Mouse (Mus musculus): ENCODE measurements around the gene Ppt2.

The Ppt2 gene

DNA sequence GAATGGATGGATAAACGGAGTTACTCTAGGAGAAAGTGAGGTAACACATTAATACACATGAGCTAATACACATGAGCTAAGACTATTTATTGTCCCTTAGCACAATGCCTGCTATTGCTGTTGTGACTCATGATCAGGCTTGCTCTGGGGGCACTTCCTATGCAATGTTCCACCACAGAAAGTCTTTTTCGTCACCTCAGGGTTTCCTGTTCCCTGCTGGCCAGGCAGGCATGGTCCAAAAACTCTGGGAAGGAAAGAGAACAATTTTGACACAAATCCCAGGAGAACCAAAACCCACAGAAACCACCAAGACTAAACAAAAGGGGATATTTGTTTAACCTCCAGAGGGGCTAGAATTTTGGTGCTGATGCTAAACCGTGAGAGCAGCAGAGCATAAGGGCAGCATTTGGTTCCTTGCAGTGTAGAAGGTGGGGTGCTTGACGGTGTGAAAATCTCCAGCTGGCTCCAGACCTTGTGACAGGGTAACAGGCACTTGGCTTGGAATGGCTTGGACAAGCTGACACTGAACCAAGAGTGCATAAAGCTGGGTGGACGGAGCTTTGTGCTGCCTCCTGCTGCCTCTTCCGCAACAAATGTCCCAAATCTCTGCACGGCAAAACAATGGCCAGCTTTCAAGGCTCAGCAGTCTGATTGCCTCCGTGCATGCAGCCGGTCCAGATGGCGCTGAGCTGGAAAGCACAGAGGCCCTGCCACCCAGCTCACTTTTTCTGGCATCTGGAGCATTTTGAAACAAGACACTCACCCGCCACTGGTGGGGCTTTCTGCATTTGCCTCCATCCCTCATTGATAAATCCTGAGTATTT, 12.7 kb upstream of the Ppt2 start:
- in situ Hi-C loops (cut with MboI, MseI) = loop anchor here (25.0 kb wide), 1 partner anchor 471 kb away; the partner anchor contains the start of genes Csnk2b, Gpank1, Ly6g5b and Ly6g5c

DNA sequence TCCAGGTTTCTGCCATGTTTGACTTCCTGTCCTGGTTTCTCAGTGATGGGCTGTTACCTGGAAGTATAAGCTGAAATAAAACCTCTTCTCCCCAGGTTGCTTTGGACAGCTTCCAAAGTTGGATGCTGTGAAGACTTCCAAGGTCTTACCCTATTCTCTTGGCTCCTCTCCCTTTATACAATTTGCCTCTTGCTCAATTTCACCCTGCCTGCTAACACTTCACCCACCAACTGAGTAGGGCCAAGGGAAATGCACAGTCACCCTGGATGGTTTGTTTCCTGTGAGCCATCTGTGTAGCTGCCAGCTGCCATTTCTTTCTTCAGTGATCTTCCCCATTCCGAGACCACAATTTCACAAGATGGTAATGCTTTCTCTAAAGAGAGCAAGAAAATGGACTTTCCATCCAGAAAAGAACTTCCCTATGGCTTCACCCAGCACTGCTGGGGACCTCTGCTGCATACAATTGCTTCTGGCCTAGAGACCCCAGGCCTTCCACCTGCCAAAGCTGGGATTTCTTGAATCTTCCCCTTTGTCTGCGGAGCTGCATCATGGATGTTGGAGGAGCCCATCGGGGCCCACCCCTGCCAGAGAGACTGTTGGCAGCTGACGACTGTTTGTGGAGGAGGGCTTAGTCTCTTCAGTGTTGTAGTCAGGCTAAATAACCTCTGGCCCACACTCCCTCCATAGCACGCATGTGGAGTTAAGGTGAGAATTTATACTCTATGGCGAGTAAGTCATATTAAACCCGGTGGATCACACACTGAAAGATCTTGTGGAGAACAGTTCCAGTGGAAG, 11.3 kb upstream of the Ppt2 start:
- in situ Hi-C loops (cut with MboI, MseI) = loop anchor here (10.0 to 25.0 kb wide), 2 partner anchors 295 to 473 kb away; partner anchors contain the start of genes Csnk2b, Gpank1, Ly6g5b and Ly6g5c

DNA sequence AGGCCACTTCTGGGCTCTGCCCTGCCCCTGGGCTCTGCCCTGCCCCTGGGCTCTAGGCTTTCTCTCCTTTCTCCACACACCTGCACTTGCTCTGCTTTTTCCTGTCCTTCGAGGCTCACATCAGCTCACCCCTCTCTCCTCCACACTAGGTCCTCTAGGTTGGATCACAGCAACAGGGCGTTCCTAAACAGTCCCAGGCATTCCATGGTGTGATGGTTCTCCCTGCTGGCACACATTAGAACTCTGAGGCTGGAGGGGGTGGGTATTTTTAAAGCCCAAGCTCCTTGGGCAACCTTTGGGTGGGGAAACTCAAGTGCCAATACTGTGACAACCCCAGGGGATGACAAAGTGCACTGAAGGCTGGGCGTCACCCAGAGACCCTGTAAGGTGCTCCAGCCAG, 9.1 kb upstream of the Ppt2 start:
- in situ Hi-C loops (cut with MboI, MseI) = loop anchor here (10.0 to 25.0 kb wide), 2 partner anchors 297 to 475 kb away; partner anchors contain the start of genes Csnk2b, Gpank1, Ly6g5b and Ly6g5c

DNA sequence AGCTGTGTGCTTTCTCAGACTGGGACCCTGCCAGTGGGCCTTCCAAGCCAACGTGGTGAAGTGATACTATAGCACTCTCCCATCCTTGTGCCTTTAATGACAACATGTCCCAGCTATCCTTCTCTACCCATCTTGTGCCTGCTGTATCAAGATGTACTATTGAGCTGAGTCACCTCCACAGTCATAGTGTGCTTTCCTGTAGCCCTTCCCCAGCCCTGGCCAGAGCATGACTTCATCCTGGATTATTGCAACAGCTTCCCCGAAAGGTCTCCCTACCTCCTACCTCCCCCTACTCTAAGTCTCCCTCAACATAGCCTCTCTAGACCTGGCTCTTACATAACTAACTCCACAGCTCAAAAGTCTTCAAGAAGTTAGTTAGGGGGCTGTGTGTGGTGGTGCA, 7.4 kb upstream of the Ppt2 start:
- in situ Hi-C loops (cut with MboI, MseI) = loop anchor here (10.0 to 25.0 kb wide), 2 partner anchors 299 to 477 kb away; partner anchors contain the start of genes Csnk2b, Gpank1, Ly6g5b and Ly6g5c

DNA sequence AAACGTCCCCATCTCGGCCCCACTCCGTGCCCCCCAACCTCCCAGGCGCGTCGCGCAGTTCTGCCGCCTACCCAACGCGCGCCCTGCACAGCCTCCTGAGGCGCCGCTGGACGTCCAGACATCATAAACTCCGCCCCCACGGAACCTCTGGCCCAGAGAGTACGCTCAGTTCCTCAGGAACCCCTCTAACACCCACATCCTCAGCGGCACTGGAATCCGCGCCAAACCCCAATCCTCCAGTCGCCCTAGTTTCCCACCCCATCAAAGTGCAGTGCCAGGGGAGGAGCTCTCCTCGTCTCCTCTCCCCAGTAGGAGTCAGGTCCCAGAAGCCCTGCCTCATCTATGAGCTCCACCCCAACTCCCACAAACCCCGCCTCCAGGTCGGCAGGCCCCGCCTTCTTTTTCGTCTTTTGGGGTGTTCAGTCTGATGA, 4.0 kb upstream of the Ppt2 start:
- in situ Hi-C loops (cut with MboI, MseI) = loop anchor here (10.0 to 25.0 kb wide), 2 partner anchors 303 to 480 kb away; partner anchors contain the start of genes Csnk2b, Gpank1, Ly6g5b and Ly6g5c

DNA sequence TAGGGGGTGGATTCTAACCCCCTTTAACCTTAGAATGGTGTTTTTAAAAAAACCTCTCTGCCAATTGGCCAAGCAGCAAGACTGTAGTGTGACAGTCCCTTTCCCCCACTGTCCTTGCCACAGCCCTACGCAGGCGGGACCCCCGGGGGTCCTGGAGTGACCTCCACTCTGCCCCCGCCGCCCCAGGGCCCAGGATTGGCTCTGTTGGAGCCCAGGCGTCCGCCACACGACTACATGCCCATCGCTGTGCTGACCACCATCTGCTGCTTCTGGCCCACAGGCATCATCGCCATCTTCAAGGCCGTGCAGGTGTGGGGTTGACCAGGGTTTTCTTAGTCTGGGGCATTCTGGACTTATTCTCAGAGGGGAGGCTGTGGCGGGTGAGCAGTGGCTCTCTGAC, 3.3 kb upstream of the Ppt2 start:
- in situ Hi-C loops (cut with MboI, MseI) = loop anchor here (10.0 to 25.0 kb wide), 2 partner anchors 303 to 481 kb away; partner anchors contain the start of genes Csnk2b, Gpank1, Ly6g5b and Ly6g5c

DNA sequence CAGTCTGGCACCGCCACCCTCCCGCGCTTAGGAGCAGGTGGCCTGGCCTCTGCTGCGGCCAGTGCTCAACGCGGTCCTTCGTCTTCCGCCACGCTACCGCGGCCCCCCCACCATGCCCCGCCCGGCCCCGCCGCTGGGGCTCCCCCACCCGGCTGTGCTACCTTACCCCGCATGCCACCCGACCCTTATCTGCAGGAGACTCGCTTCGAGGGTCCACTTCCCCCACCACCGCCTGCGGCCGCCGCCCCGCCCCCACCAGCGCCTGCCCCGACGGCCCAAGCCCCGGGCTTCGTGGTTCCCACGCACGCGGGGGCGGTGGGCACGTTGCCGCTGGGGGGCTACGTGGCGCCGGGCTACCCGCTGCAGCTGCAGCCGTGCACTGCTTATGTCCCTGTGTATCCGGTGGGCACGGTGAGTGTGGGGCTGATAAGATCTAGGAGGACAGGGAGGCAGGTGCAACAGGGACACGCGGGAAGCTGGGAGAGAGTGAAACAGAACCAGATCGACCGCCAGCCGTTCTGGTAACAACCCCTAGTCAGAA, 2.5 kb upstream of the Ppt2 start:
- in situ Hi-C loops (cut with MboI, MseI) = loop anchor here (10.0 to 25.0 kb wide), 2 partner anchors 304 to 481 kb away; partner anchors contain the start of genes Csnk2b, Gpank1, Ly6g5b and Ly6g5c

DNA sequence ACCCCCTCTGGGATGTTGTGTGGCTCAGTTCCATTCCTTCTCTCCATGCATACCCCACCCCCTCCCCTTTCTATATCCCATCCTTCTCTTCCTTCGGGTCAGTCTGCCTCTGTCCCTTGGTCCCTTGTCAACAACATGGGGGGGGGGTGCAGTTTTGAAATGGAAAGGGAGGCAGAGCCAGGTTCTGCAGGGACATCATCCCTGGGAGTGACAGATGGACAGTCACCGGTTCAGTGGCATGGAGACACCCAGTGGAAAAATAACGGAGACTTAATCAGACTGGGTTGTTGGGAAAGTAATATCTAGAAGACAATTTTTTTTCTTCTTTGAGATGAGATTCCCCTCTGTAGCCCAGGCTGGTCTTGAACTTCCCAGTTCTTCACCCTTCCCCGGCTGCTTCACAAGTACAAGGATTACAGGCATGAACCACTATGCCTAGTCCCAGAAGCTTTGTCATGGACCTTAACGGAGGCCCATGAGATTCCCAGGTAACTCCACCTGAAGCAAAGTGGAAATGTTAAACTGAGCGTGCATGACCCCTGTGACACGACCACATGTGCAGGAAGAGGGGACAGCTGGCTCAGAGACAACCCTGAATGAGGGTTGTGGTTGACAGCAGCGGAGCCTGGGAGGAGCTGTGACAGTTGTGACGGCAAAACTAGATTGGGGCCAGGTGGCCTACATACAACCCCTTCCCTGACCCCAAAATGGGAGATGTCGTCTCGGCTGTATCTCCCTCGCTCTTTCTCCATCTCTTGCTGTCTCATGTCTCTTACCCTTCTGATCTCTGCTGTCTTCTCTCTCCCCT, 1.7 kb upstream of the Ppt2 start:
- in situ Hi-C loops (cut with MboI, MseI) = loop anchor here (10.0 to 25.0 kb wide), 2 partner anchors 305 to 482 kb away; partner anchors contain the start of genes Csnk2b, Gpank1, Ly6g5b and Ly6g5c

DNA sequence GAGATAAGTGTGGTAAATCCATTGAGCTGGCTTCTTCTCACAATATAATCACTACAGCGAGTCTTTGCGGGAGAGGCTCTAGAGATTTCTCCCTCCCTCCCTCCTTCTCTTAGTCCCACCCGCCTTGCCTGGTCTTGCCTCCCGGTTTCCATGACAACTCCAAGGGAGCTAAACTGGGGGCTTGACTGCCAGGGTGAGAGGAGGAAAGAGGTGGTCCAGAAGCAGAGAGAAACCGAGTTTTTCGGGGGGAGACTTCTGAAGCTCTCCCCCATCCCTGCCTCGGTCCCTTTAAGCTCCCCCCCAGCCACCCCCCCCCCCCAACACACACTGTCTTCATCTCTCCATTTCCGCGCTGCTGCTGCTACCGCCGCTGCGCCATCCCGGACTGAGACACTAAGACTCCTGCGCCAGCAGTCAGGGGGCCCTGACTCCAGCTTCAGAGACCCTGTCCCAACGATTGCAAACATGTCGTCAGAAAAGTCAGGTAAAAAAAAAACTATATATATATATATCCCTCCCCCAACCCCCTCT, 976 bp upstream of the Ppt2 start, which contains the start of gene Prrt1:
Prrt1 (plus strand) TSS at position 313 of the 531 bp plus-strand sequence.
- in situ Hi-C loops (cut with MboI, MseI) = loop anchor here (25.0 kb wide), 1 partner anchor 483 kb away; the partner anchor contains the start of genes Csnk2b, Gpank1, Ly6g5b and Ly6g5c

DNA sequence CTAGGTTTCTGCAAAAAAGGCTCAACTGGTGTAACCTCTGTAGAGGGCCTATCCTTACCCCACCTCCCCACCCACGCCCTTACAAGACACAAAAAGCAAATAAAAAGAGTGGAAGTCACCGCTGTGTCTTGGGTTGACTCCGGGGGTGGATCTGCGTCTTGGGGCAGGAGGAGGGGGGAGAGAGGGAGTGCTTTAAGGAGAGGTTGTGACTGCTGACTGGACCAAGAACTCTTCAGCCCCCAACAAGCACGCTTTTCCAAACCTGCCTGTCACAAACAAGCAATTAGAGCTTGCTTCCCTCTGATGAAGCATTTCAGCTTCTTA, 296 bp upstream of the Ppt2 start:
- in situ Hi-C loops (cut with MboI, MseI) = loop anchor here (25.0 kb wide), 1 partner anchor 484 kb away; the partner anchor contains the start of genes Csnk2b, Gpank1, Ly6g5b and Ly6g5c

DNA sequence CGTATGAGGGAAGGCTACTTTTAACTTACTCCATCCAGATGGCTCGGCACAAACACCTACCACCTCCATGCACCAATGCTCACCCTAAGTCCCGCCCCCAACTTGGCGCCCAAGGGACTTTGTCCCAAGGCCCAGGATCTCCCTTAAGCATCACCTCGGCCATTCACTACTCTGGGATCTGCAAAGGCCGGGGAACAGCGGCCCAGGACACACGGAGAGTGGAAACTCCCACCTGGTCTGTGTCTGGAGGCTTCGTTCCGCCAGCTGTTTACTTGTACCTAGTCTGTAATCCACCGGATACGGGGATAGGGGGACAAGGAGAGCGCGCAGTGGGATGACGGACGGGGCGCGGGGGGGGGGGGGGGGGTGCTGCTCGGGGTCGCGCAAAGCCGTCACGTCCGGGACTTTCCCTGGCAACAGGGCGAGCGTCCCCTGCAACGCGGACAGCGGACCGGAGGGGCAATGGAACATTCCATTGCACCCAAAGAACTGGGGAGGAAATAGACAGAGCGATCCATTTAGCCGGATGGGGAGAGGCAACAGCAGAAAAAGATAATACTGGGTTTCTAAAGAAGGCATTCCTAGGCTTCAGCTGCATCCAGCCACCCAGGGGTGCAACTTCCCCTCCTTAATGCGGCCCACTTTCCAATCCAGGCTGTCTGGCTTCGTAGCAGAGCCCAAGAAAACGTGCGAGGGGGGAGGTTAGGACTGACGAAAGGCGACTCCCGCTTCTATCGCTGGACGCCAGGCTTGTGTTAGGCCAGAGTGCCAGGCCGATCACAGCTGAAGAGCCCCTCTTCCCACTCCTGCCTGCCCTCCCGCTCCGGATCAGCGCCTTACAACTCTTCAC, 992 bp downstream of the Ppt2 start:
- in situ Hi-C loops (cut with MboI, MseI) = loop anchor here (25.0 kb wide), 1 partner anchor 485 kb away; the partner anchor contains the start of genes Csnk2b, Gpank1, Ly6g5b and Ly6g5c

DNA sequence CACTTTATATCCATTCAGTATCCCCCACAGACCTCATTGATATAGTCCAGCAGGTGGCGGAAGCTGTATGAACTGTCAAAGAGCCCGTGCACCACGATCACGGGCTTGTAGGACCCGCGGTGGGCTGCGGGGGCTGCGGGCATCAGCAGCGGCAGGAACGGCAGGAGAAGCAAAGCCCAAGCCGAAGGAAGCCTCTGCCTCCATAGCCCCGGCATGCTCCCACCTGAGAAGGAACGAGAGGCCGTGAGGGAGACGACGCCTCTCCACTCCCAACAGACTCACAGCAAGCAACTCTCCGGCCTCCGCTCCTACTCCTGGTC, 1.6 kb downstream of the Ppt2 start:
- in situ Hi-C loops (cut with MboI, MseI) = loop anchor here (25.0 kb wide), 1 partner anchor 486 kb away; the partner anchor contains the start of genes Csnk2b, Gpank1, Ly6g5b and Ly6g5c

DNA sequence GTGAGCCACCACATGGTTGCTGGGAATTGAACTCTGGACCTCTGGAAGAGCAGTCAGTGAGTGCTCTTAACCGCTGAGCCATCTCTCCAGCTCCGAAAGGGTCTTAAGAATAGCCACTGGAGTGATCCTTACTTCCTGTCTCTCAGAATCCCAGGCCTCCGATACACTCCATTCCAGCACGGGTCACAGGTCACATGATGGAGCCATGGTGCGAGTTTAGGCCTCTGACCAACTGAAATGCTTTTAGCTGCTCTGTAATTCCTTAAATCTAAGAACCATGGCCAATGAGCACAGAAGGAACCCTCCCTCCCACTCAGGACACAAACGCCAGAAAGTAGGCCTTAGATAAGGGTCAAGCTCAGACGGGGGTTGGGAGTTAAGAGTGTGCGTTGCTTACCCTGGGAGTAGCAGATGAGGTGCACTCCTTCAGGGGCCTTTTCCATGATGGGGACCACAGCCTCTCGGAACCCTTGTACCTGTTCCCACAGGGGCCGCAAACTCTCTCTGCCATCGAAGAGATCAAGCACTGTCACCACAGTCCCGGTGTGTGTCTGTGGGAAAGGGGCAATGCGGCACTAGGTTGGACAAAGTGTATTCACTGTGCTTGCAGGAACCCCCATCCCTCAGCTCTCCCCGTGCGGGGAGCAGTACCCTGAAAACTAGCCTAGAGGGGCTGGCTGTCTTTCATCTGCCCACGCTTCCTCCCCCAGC, 2.1 kb downstream of the Ppt2 start:
- in situ Hi-C loops (cut with MboI, MseI) = loop anchor here (25.0 kb wide), 1 partner anchor 486 kb away; the partner anchor contains the start of genes Csnk2b, Gpank1, Ly6g5b and Ly6g5c

DNA sequence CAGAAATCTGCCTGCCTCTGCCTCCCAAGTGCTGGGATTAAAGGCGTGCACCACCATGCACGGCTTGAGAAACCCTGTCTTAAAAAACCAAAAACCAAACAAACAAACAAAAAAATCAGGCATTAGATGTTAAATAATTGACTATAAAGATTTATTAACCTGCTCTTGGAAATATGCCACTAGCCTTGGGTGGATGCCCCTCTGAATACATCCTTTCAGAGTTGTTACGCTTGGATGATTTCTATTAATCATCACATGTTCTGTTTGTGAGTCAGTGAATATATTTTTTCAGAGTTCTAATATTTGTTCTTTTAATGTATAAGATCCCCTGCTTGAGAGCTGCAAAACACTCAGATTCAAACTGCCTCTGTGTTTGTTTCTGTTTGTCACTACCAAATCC, 3.3 kb downstream of the Ppt2 start:
- in situ Hi-C loops (cut with MboI, MseI) = loop anchor here (25.0 kb wide), 1 partner anchor 487 kb away; the partner anchor contains the start of genes Csnk2b, Gpank1, Ly6g5b and Ly6g5c

DNA sequence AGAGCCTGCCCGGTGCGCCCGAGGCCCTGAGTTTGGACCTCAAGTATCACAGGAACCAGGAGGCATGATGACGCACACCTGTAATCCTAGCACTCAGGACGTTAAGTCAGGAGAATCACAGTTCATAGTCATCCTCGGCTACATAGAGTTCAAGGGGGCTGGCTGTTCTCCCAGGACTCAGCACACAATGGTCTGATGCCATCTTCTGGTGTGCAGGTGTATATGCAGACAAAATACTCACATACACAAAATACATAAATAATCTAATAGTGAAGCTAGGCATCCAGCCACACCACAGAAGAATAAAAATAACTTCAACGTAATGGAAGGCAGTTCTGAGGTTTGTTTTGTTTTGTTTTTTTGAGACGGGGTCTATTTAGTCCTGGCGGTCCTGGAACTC, 5.1 kb downstream of the Ppt2 start:
- in situ Hi-C loops (cut with MboI, MseI) = no loop called here

DNA sequence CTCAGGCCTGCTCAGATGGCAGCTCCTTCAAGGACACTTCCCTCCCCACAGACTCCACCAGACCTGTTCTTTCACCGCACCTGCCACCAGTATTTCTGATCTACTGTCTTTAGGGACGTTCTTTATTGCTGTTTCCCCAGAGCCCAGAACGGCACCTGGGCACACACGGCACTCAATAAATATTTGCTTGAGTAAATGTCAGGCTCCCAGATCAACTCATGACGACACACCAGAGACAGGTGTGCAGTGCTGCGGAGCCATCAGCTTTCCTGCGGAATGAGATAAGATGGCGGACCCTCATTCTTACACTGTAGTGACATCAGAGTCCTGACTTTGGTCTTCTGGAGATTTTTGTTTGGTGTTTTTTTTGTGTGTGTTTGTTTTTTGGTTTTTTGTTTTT, 7.3 kb downstream of the Ppt2 start:
- in situ Hi-C loops (cut with MboI, MseI) = no loop called here

DNA sequence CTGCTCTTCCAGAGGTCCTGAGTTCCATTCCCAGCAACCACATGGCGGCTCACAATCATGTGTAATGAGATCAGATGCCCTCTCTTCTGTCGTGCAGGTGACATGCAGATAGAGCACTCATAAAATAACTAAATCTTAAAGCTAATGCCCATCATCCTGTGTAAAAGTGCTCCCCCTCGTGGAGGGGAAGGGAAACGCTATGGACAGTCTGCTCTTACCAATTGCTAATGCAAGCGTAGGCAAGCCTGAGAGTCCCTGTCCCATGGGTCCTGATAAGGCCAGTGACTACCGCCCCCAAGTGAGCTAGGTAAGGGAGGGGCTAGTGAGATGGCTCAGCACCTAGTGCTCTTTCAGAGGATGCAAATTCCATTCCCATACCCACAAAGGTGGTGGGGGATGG, 9.3 kb downstream of the Ppt2 start:
- in situ Hi-C loops (cut with MboI, MseI) = loop anchor here (5.0 kb wide), 1 partner anchor 52 kb away; no protein-coding TSS in a partner anchor

DNA sequence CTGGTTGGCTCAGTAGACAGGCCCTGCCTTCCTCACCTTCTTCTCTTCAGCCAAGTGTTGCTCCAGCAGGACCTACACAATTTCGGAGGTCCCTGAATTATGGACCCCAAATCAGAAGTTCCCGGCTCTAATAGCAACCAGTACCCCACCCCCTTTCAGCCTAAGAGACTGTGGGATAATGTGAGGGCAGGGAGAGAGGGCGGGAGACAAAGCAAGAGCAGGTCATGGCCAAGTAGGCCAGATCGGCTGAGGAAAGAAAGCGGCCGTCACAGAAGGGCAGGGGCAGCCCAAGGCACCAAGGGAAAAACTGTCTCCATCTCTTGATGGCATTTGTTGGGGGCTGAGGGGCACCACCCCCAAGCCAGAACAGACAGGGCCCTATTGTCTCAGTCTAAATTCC, 12.4 kb downstream of the Ppt2 start, which contains the start of gene Egfl8:
Egfl8 (minus strand) TSS at position 101 of the 400 bp plus-strand sequence.
- in situ Hi-C loops (cut with MboI, MseI) = loop anchor here (5.0 kb wide), 1 partner anchor 49 kb away; no protein-coding TSS in a partner anchor

Measured in T-helper 1 cell (primary cell).